In the genomic region with DNA sequence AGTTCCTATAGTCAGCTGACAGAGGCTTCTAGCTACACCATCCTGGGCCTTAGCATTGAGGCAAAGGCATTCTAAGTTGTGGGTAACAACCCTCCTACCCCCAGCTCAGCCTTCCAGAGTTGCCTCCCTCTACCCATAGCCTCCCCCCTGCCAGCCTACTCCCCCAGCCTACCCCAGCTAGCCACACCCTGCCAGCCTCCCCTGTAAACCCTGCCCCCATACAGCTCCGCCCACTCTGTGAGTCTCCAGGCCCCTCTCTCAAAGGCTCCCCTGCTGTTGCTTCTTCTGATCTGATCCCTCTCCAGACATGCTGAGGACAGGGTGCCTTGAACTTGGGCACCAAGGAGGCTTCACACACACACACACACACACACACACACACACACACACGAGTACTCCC, we compare ENCODE assay signal across 33 mouse cellular contexts. TPM values are rescaled to one million over a fixed set of nuclear protein-coding genes. Genes with fewer than 3 reads are reported as not detected.
DNase-seq lines count a peak whose midpoint lies in the region; ATAC-seq and TF ChIP-seq lines count a peak whose summit lies in the region.
"Had no signal": no experiment of that assay in that cellular context is flagged by ENCODE, and none has a peak within 500 bp of the region (broad histone marks: within the 10 kb centered on the region; RNA-seq: fewer than 3 reads in every experiment).

No protein-coding gene starts in this region.

- 79% methylated on average over 2 of the region's 2 CpGs for WGBS in heart, embryonic 12.5 days
- 69% methylated on average over 2 of the region's 2 CpGs for WGBS in stomach, embryonic 14.5 days
- WGBS in stomach, postnatal 0 days = 68% methylated on average over 2 of the region's 2 CpGs
- 46% methylated on average over 2 of the region's 2 CpGs for WGBS in liver, embryonic 14.5 days (ENCODE audit: insufficient replicate concordance)

- TF ChIP-seq CTCF in stomach, postnatal 0 days (IDR thresholded peaks at IDR 0.05; ENCODE audit: low read depth) = no peak
- TF ChIP-seq CTCF in liver, embryonic 14.5 days (IDR thresholded peaks at IDR 0.05; ENCODE audit: low read depth) = no peak

- peaks cover 11% of the 10 kb centered on the region for H3K9me3 ChIP-seq in heart, embryonic 12.5 days (replicated peaks)
- H3K9me3 ChIP-seq in stomach, embryonic 14.5 days (ENCODE audit: control insufficient read depth, low read depth, low read length) = no peaks in the 10 kb centered on the region; the same call in 1 of the 2 replicates
- H3K9me3 ChIP-seq in stomach, postnatal 0 days (ENCODE audit: control insufficient read depth, low read length) = no peaks in the 10 kb centered on the region
- H3K9me3 ChIP-seq in liver, embryonic 14.5 days (ENCODE audit: control insufficient read depth, low read length) = no peaks in the 10 kb centered on the region
- H3K9me3 ChIP-seq: limb, embryonic 15.5 days; midbrain, embryonic 15.5 days; neural tube, embryonic 15.5 days; stomach, embryonic 15.5 days had no signal

- peak; percentile 26; the same call in 1 of the 2 replicates for ATAC-seq in heart, embryonic 12.5 days (ENCODE audit: insufficient number of reproducible peaks, low FRiP score)
- ATAC-seq in stomach, embryonic 14.5 days (ENCODE audit: insufficient number of reproducible peaks, insufficient read depth, low FRiP score, low read depth) = no peak
- no peak for ATAC-seq in stomach, postnatal 0 days (ENCODE audit: low FRiP score, low TSS enrichment)
- peak; percentile 38; the same call in 1 of the 2 replicates for ATAC-seq in liver, embryonic 14.5 days (ENCODE audit: insufficient read depth)
- ATAC-seq: CD4-positive, CD25-positive, alpha-beta regulatory T cell, adult 4 months; forebrain, embryonic 13.5 days; hindbrain, embryonic 16.5 days; lung, postnatal 0 days; midbrain, embryonic 15.5 days had no signal

- H3K4me3 ChIP-seq in heart, embryonic 12.5 days = no peak overlapping the region
- no peak overlapping the region for H3K4me3 ChIP-seq in stomach, embryonic 14.5 days (ENCODE audit: low read depth, low read length)
- no peak overlapping the region for H3K4me3 ChIP-seq in stomach, postnatal 0 days (ENCODE audit: low read depth, low read length)
- H3K4me3 ChIP-seq in liver, embryonic 14.5 days (ENCODE audit: insufficient read depth in 1 of 2, low read depth in 2 of 2, low read length in 2 of 2) = no peak overlapping the region
- H3K4me3 ChIP-seq: forebrain, embryonic 13.5 days; heart, embryonic 13.5 days; layer of hippocampus, adult 2 months; limb, embryonic 15.5 days; megakaryocyte, embryonic 14.5 days; midbrain, embryonic 15.5 days; neural tube, embryonic 15.5 days; stomach, embryonic 15.5 days had no signal

- H3K27me3 ChIP-seq in heart, embryonic 12.5 days (replicated peaks) = no peaks in the 10 kb centered on the region
- H3K27me3 ChIP-seq in stomach, embryonic 14.5 days (ENCODE audit: control insufficient read depth, insufficient read depth, low read length) = no peaks in the 10 kb centered on the region
- no peaks in the 10 kb centered on the region for H3K27me3 ChIP-seq in stomach, postnatal 0 days (ENCODE audit: control insufficient read depth, insufficient read depth, low read length)
- no peaks in the 10 kb centered on the region for H3K27me3 ChIP-seq in liver, embryonic 14.5 days (ENCODE audit: control insufficient read depth, insufficient read depth, low read length)
- H3K27me3 ChIP-seq: forebrain, embryonic 13.5 days; heart, embryonic 13.5 days; limb, embryonic 15.5 days; megakaryocyte, embryonic 14.5 days; midbrain, embryonic 15.5 days; neural tube, embryonic 15.5 days; stomach, embryonic 15.5 days had no signal

- H3K4me1 ChIP-seq in heart, embryonic 12.5 days (replicated peaks) = peaks cover 23% of the 10 kb centered on the region
- peaks cover 4% of the 10 kb centered on the region for H3K4me1 ChIP-seq in stomach, embryonic 14.5 days (ENCODE audit: control insufficient read depth, insufficient read depth, low read length)
- no peaks in the 10 kb centered on the region; the same call in 1 of the 2 replicates for H3K4me1 ChIP-seq in stomach, postnatal 0 days (replicated peaks; ENCODE audit: control insufficient read depth, insufficient read depth)
- H3K4me1 ChIP-seq in liver, embryonic 14.5 days (replicated peaks; ENCODE audit: control insufficient read depth in 2 of 2, insufficient read depth in 2 of 2, low read length in 1 of 2) = peaks cover 0 to 16% of the 10 kb centered on the region in 2 experiments; a peak in 3 of 4 replicates
- H3K4me1 ChIP-seq: forebrain, embryonic 13.5 days; midbrain, embryonic 15.5 days had no signal

- H3K27ac ChIP-seq in heart, embryonic 12.5 days (ENCODE audit: poor library complexity, severe bottlenecking) = no peak overlapping the region
- no peak overlapping the region for H3K27ac ChIP-seq in stomach, embryonic 14.5 days (ENCODE audit: low read length)
- no peak overlapping the region for H3K27ac ChIP-seq in stomach, postnatal 0 days (replicated peaks)
- H3K27ac ChIP-seq in liver, embryonic 14.5 days = no peak overlapping the region
- H3K27ac ChIP-seq: forebrain, embryonic 13.5 days; heart, embryonic 13.5 days; layer of hippocampus, adult 2 months; limb, embryonic 15.5 days; midbrain, embryonic 15.5 days; neural tube, embryonic 15.5 days; stomach, embryonic 15.5 days had no signal

- H3K4me2 ChIP-seq in heart, embryonic 12.5 days = no peak overlapping the region
- no peak overlapping the region for H3K4me2 ChIP-seq in stomach, embryonic 14.5 days (replicated peaks; ENCODE audit: low read depth, low read length)
- no peak overlapping the region for H3K4me2 ChIP-seq in stomach, postnatal 0 days (replicated peaks; ENCODE audit: low read depth)
- H3K4me2 ChIP-seq in liver, embryonic 14.5 days (ENCODE audit: low read depth) = no peak overlapping the region
- H3K4me2 ChIP-seq: forebrain, embryonic 13.5 days; heart, embryonic 13.5 days; limb, embryonic 15.5 days; midbrain, embryonic 15.5 days; neural tube, embryonic 15.5 days; stomach, embryonic 15.5 days had no signal

- intact Hi-C loops in heart, postnatal 10 days (cut with DNase I) = no loop called here

- H3K36me3 ChIP-seq in heart, embryonic 12.5 days = no peaks in the 10 kb centered on the region
- H3K36me3 ChIP-seq in stomach, embryonic 14.5 days (ENCODE audit: control insufficient read depth, insufficient read depth, low read length) = no peaks in the 10 kb centered on the region
- H3K36me3 ChIP-seq in stomach, postnatal 0 days (ENCODE audit: control insufficient read depth, insufficient read depth, low read length) = no peaks in the 10 kb centered on the region
- H3K36me3 ChIP-seq in liver, embryonic 14.5 days (replicated peaks; ENCODE audit: control insufficient read depth, insufficient read depth, low read depth) = no peaks in the 10 kb centered on the region
- H3K36me3 ChIP-seq: heart, embryonic 13.5 days; limb, embryonic 15.5 days; midbrain, embryonic 15.5 days; neural tube, embryonic 15.5 days; stomach, embryonic 15.5 days had no signal

- H3K9ac ChIP-seq in heart, embryonic 12.5 days = no peak overlapping the region
- 0 out of 2 replicates have a peak overlapping the region, but pooled peaks have one; percentile 1 for H3K9ac ChIP-seq in stomach, embryonic 14.5 days (replicated peaks; ENCODE audit: low read depth, low read length)
- no peak overlapping the region for H3K9ac ChIP-seq in stomach, postnatal 0 days (ENCODE audit: low read length)
- H3K9ac ChIP-seq in liver, embryonic 14.5 days (replicated peaks) = no peak overlapping the region
- H3K9ac ChIP-seq: forebrain, embryonic 13.5 days; heart, embryonic 13.5 days; limb, embryonic 15.5 days; midbrain, embryonic 15.5 days; neural tube, embryonic 15.5 days; stomach, embryonic 15.5 days had no signal

- TF ChIP-seq EP300 in stomach, postnatal 0 days (optimal IDR thresholded peaks at IDR 0.05) = no peak
- TF ChIP-seq EP300 in liver, embryonic 14.5 days (IDR thresholded peaks at IDR 0.05; ENCODE audit: low read depth) = no peak

- DNase-seq in heart, postnatal 10 days = no peak
- no peak for DNase-seq in stomach, postnatal 0 days (ENCODE audit: low spot score)
- no peak for DNase-seq in liver, embryonic 14.5 days (ENCODE audit: low read depth in 3 of 3, low spot score in 3 of 3)
- no peak for DNase-seq in frontal cortex, postnatal 14 days (ENCODE audit: low spot score in 2 of 2)
- no peak for DNase-seq in MN1 (ENCODE audit: low spot score)
- DNase-seq: adrenal gland, postnatal 25 days; cerebellum, adult 18-20 months; cerebellum, postnatal 10 days; gastrocnemius, postnatal 14 days; heart, postnatal 14 days; kidney, adult 9 months; kidney, postnatal 36 days; left cerebral cortex, postnatal 4 days; lung, adult 18-20 months; lung, postnatal 4 days; retina, postnatal 1 day; right cerebral cortex, postnatal 14 days; thymus, adult 2 months; thymus, postnatal 4 days had no signal

RNA-seq across cellular contexts. Expression of a gene that starts 21.4 kb away (rescaled TPM):
- polyA plus RNA-seq in heart, embryonic 12.5 days (2016; fragmentation: Nextera tagmentation; extraction: Ambion mirVana) = 1.3 and 1.5 TPM in 2 replicates
- under 1 TPM; 0.91 to 0.97 TPM for total RNA-seq in heart, postnatal 10 days (2021)
- polyA plus RNA-seq in stomach, embryonic 14.5 days (2014; fragmentation: Nextera tagmentation; extraction: Ambion mirVana) = 4.2 and 4.3 TPM in 2 replicates
- polyA plus RNA-seq in stomach, postnatal 0 days (2015; fragmentation: Nextera tagmentation; extraction: Ambion mirVana) = 3.0 and 3.2 TPM in 2 replicates
- polyA plus RNA-seq in liver, embryonic 14.5 days (2012; rRNA removed) = 2.3 and 2.6 TPM in 2 replicates
- 0.88 and 1.1 TPM in 2 replicates for polyA plus RNA-seq in liver, embryonic 14.5 days (2014; fragmentation: Nextera tagmentation; extraction: Ambion mirVana)
- total RNA-seq: granulocyte monocyte progenitor cell, adult 5-6 weeks had no signal

RNA-seq across cellular contexts. Expression of a gene that starts 49.0 kb away (rescaled TPM):
- 13.0 and 13.2 TPM in 2 replicates for polyA plus RNA-seq in heart, embryonic 12.5 days (2016; fragmentation: Nextera tagmentation; extraction: Ambion mirVana)
- total RNA-seq in heart, postnatal 10 days (2021) = 1 to 10 TPM; 3.4 to 4.9 TPM
- polyA plus RNA-seq in stomach, embryonic 14.5 days (2014; fragmentation: Nextera tagmentation; extraction: Ambion mirVana) = 12.3 and 13.2 TPM in 2 replicates
- 11.8 and 12.3 TPM in 2 replicates for polyA plus RNA-seq in stomach, postnatal 0 days (2015; fragmentation: Nextera tagmentation; extraction: Ambion mirVana)
- 1.9 and 2.2 TPM in 2 replicates for polyA plus RNA-seq in liver, embryonic 14.5 days (2012; rRNA removed)
- 1.8 and 2.3 TPM in 2 replicates for polyA plus RNA-seq in liver, embryonic 14.5 days (2014; fragmentation: Nextera tagmentation; extraction: Ambion mirVana)

Comparison
In these comparisons a context has a peak if more than half of its experiments do, and no peak if none do; other contexts are left out.
1. ATAC-seq: peak in heart, embryonic 12.5 days (single experiment) and liver, embryonic 14.5 days (single experiment); none in stomach, embryonic 14.5 days (single experiment) and stomach, postnatal 0 days (single experiment).